Mouse (Mus musculus): ENCODE data around the gene Phf1. TPM values are rescaled to one million over a fixed set of nuclear protein-coding genes. Genes with fewer than 3 reads are reported as not detected.

Phf1 gene
- 62.9 and 63.0 TPM in 2 replicates for polyA plus RNA-seq (2012; rRNA removed)

DNA sequence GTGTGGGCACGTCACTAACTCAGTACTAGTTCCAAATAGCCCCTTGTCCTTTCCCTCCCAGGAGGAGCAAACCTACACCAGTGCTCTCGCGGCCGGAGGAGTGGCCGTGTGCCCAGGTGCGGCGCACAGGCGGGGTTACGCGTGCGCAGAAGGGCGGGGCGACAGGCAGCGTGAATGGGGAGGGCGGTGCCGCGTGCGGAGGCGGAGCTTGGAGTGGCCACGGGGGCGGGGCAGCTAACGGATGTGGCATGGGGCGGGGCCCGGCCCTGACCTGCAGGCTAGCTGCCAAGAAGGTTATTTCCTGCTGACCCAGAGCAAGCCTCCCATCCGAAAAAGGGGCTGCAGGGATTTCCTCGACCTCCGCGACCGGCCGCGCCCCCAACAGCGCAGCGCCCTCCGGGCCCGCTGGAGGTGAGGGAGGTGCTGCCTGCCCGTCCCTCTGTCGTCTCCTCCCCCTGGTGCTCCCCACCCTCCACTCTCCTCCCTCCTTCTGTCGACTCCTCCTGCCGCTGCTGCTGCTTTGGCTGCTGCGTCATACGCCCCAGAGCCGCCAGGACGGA is at the start of gene Phf1:
TSS of gene Phf1 (plus strand) at position 214 of the 560 bp plus-strand sequence.

DNA sequence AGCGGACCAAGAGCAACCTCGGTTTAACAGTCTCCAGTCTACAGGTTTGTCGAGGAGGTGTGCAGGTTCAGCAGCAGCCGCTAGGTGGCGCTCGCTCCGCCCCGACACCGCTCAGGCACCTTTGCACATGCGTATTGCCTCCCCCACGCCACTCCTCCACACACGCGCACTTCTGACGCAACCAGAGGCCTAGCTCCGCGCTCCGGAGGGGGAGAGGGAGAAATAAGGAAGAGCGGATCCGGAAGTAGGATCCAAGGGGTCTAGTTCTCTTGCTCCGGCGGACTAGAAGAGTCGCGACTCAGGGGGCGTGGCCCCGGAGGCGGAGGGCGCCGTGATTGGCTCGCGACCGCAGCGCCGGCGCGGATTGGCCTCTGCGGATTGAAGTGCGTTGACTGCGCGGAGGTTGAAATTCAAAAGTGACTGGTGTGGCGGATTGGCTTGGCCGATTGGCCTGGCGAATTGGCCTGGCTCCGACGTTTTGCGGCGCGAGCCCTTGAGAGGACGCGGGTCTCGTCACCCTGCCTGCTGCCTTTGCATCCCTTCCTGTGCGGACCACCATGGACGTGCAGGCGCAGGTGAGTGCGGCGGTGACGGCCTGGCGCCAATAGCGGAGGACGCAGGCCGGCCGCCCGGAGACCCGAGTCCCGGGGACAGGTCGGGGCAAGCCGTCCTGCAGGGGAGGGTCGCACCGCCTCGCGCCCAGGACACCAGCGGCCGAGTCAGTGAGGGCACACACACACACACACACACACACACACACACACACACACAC is 16.0 kb upstream of the Phf1 start, which contains the start of gene Kifc5b:
TSS of gene Kifc5b (plus strand) at position 381 of the 772 bp plus-strand sequence.

DNA sequence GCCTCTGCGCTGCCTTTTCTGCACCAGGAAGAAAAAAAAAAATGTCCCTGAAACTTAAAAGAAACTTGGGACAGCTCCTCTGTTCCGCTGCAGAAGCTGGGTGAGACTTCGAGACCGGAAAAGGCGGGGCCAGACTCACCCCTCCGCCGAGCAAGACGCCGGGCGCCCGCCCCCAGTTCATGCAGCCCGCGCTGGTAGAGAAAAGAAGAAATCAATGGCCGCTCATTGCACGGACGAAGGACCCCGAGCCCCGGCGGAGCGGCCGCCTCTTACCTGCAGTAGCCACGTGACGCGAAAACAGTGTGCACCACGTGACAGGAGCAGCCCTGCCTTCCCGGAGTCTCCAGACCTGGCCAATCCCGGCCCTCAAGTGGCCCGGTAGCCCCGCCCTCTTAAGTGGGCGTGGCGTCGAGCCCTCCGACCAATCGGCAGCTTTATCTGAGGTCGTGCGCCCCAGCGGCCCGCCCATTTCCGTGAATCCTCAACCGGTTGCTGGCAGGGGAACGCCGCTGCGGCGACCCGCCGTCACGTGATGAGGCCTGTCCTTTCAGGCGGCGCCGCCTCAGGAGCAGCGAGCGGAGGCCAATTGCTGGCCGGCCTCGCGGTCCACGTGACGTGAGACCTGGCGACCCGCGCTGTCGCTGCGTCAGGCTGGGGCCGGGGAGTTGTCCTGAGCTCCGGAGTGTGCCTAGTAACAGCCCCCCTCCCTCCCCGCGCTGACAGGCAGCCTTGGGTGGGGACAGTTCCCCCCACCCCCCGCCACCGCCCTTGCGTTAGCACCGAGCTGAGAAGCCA is 6.5 kb downstream of the Phf1 start, which contains the start of gene Cuta:
TSS of gene Cuta (minus strand) at position 392 of the 795 bp plus-strand sequence.

DNA sequence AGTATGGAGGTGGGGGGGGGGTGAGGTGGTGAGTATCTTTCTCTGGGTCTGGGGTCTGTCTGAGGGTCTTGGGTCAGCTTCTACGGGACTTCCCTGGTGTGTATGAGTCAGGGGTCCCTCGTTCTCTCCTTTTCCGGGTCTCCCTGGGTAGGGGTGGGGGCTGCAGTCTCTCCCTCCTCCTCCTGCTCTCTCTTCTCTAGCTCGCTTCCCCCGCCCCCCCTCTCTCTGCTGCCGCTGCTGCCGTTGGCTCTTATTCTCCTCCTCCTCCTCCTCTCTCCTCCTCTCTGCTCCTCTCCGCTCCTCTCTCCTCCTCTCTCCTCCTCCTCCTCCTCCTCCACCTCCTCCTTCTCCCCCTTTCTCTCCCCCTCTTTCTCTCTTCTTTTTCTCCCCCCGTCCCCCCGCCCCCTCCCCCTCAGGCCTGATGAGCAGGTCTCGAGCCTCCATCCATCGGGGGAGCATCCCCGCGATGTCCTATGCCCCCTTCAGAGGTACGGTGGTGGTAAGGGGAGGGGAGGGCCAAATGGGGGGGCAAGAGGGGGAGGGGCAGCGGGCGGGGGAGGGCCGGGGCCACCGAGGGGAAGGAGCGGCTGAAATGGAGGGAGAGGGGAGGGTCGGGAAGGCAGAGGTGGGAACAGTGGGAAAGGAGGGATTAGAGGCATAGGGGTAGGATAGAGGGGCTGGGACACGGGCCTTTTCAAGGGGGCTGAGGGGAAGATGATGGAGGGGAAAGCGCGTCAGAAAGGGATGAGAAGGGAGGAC is 8.4 kb downstream of the Phf1 start, which contains the start of gene Syngap1:
TSS of gene Syngap1 (plus strand) at position 223 of the 759 bp plus-strand sequence.

DNA sequence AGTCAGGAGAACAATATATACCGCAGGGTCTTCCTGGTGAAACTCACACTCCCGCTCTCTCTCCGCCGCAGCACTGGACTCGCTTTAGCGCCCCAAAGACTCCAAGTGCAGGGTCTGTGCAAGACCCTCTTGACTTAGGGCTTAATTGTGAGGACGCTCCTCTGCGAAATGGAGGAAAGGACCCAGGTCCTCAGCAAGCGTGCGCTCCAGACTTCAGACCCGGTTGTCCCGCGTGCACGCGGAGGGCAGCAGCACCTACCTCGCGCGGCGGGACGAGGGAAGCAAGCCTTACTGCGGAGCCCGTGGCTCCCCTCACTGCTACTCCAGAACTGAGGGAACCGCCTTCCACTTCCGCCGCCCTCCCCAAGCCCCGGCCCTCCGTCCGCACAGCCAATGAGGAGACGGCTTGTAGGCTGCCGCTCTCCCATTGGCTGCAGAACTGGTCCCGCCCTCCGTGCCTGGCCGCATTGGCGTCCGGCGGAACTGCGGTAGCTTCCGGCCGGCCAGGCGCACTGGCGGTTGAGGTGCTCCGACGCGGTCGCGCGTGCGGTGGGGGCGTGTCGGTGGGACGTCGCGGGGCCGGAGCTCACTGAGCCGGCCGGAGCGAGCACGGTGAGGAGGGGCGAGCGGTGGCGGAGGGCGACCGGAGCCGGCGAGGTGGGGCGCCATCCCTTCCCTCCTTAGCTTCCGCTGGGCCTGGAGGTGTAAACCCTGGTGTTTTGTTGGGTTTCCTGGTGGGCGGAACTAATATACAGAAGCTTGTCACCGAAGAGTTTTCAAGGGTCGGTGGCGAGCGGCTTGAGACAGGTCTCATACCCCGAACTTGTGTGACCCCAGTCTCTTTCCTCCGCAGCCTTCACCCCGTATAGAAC is 40.1 kb downstream of the Phf1 start, which contains the start of gene Zbtb9:
TSS of gene Zbtb9 (plus strand) at position 465 of the 872 bp plus-strand sequence.

Other genes with a start within 250 kb of the Phf1 start
- gene Crebrf, start 217.4 kb upstream of the Phf1 start, polyA plus RNA-seq (2012; rRNA removed): 7.8 and 8.6 TPM in 2 replicates
- 45.1 and 46.4 TPM in 2 replicates for gene Bnip1, start 152.0 kb upstream of the Phf1 start, polyA plus RNA-seq (2012; rRNA removed)
- not detected in 2 replicates for gene Nkx2-5, start 88.0 kb upstream of the Phf1 start, polyA plus RNA-seq (2012; rRNA removed)
- gene Kifc5b, start 16.0 kb upstream of the Phf1 start, polyA plus RNA-seq (2012; rRNA removed): 7.7 and 7.8 TPM in 2 replicates
- 99.9 and 107 TPM in 2 replicates for gene Cuta, start 6.5 kb downstream of the Phf1 start, polyA plus RNA-seq (2012; rRNA removed)
- gene Syngap1, start 8.2 kb downstream of the Phf1 start, polyA plus RNA-seq (2012; rRNA removed): 112 and 137 TPM in 2 replicates
- 21.5 and 23.4 TPM in 2 replicates for gene Zbtb9, start 40.1 kb downstream of the Phf1 start, polyA plus RNA-seq (2012; rRNA removed)
- 27.9 and 29.6 TPM in 2 replicates for gene Bak1, start 96.0 kb downstream of the Phf1 start, polyA plus RNA-seq (2012; rRNA removed)
- 1.6 and 1.8 TPM in 2 replicates for gene Itpr3, start 124.3 kb downstream of the Phf1 start, polyA plus RNA-seq (2012; rRNA removed)
- 290 and 327 TPM in 2 replicates for gene Uqcc2, start 200.9 kb downstream of the Phf1 start, polyA plus RNA-seq (2012; rRNA removed)
- 0.19 and 0.26 TPM in 2 replicates for gene Ip6k3, start 234.7 kb downstream of the Phf1 start, polyA plus RNA-seq (2012; rRNA removed)

All from central nervous system, embryonic 18 days (tissue).